Mouse (Mus musculus) cerebellum, adult 9-11 months (tissue): ENCODE data around the gene Hes3.

Source experiments
- DNase-seq: peaks from one replicate; pipeline ENCODE4 v3.0.0; 2022

Gene Hes3

GRCm38 (mm10) chr4:152291562-152291961 lies at the start of gene Hes3:
Gene Hes3, minus strand, starts transcription at chr4:152291662.
- no peak for DNase-seq

DNA sequence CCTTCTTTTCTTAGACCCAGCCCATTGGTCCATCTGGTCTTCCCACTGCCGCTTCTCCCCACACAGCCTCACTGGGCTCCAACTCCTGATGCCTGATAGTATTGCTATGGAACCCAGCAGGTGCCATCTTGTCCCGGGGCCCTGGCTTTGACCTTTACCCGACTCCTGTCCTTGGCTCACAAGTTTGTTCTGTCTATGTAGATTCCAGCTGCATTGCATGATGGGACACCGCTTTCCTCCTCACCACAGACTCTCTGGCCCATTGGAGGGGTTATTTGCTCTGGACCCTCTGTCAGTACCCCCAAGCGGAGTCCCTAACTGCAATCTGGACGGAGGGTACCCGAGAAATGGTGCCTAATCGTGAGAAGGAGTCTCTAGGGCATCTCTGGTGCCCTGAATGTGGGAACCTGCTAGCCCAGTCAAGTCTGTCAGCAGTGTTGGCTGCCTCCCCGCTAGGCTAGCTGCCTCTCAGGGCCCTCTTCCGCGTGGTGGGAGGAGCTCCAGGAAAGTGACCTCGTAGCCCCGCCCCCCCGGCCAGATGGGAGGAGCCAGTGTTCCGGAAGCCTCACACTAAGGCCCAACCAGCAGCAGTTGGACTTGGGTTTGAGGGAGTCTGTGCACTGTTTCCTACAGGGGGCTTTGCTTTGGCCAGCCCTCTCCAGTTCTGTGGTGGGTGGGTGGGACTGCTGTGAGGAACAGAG lies 49.3 kb upstream of the Hes3 start:
- no peak for DNase-seq

DNA sequence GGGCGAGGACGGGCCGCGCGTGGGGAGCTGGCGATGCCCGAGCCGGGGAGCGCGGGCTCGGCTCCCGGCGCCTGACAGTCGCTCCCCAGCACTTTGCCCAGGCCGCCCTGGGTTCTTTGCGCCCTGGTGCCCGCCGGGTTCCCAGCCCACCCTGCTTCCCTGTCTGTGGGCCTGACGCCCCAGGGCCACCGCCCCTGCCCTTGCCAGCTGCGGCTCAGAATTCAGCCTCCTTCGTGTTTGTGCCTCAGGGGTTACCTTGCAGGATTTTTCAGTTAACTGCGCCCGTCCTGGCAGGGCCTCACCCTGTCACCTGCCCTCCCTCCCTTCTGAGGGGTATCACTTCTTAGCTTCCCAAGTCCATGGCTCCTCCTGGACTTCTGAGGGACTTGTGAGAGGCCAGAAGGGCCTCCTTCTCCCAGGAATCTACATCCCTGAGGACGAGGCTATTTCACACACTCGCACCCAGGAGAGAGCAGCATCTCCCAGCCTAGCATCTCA lies 47.9 kb upstream of the Hes3 start:
- DNase-seq = no peak

- peak; percentile 71 for DNase-seq
Observed at GRCm38 (mm10) chr4:152338419-152339292, 47.2 kb upstream of the Hes3 start, which contains the start of gene Chd5. Gene Chd5, plus strand, starts transcription at chr4:152338651.

GRCm38 (mm10) chr4:152337772-152338171 lies 46.3 kb upstream of the Hes3 start:
- peak; percentile 52 for DNase-seq

- DNase-seq = no peak
Observed at GRCm38 (mm10) chr4:152333587-152333986, 42.1 kb upstream of the Hes3 start.

DNA sequence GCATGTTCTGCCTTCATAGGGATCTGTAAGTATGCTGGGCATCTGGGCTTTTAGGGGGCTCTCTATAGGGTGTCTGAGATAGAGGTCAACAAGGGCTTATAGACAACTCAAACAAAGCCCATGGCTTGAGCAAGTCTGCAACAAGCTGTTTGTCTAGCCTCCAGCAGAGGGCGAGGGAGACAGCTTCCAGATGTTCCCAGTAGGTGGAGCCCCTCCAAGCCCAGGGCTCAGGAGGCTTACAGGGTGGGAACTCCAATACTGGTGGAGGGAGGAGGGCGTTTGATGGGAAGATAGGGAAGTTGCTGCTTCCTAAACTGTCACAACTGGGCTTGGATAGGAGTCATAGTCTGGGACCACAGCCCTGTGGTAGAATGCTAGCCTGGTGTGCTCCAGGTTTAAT lies 41.5 kb upstream of the Hes3 start:
- DNase-seq = no peak

DNA sequence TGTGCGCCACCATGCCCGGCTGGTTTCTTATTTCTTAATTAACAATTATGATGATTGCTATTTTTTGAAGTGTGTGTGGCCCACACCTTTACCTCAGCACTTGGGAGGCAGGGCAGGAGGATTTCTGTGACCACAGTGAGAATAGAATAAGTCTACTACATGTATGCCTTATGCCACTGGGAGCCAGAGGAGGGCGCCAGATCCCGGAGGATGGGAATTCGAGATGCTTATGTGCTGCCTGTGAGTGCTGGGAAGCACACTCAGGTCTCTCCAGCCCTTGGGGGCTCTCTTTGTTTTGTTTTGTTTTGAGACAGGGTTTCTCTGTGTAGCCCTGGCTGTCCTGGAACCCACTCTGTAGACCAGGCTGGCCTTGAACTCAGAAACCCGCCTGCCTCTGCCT lies 37.2 kb upstream of the Hes3 start:
- DNase-seq = no peak

DNA sequence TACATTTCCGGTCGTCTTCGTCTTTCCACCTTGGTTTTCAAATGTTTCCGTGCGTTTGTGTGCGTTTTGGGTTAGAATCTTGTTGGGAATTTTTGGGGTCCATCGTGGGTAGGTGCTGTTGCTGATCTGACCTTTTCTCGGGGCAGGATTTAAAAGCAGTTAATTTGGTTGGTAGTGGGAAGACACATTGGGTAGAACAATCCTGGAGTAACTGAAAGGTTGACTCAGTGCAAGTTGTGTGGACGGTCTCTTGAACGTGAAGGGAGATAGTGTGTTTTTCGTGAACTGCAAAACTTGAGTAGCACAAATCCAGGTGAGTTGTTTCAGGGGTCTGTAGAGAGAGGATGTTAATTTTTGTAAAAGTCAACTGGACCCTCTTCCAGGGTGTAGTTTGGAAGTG lies 35.1 kb upstream of the Hes3 start:
- no peak for DNase-seq

- DNase-seq = peak; percentile 97
Observed at GRCm38 (mm10) chr4:152325574-152326411, 34.3 kb upstream of the Hes3 start, which contains the start of gene Rpl22. Gene Rpl22, plus strand, starts transcription at chr4:152325742.

GRCm38 (mm10) chr4:152324641-152325562 lies 33.4 kb upstream of the Hes3 start:
- peak; percentile 40 for DNase-seq

GRCm38 (mm10) chr4:152321464-152321863 lies 30.0 kb upstream of the Hes3 start:
- DNase-seq = no peak

DNA sequence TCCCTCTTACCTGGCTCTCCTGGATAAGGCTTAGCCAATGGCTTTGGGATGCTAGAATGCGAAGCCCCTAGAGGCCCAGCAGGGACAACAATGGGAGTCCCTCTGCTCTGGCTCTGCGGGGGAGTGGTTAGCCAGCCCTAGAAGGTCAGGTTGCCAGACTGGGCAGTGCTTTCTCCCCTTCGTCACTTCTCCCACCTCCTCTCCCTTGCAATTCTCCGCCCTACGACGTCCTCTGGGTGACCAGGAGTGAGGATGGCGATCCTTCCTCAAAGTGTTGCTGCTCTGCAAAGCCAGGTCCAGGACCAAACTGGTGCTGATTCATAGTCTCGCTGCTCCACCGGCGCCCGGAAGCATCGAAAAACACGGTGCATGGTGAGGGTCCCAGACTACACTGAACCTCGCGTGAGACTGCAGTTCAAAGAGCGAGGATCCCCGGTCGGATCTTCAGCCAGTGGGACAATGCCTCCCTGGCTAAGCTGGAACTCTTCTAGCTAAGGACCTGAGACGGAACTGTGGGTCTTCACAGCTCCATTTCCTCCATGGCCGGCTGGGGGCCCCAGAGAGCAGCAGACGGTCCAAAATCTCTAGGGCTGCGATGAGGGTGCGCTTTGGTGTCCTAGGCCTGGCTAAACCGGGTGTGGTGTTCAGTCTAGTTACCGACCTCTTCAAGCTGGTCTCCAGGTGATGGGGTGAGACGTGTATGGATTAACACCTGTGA lies 27.2 kb upstream of the Hes3 start, which contains the start of gene Rnf207:
Rnf207 (minus strand) TSS at position 477 of the 718 bp plus-strand sequence.
- DNase-seq = peak; percentile 55

DNA sequence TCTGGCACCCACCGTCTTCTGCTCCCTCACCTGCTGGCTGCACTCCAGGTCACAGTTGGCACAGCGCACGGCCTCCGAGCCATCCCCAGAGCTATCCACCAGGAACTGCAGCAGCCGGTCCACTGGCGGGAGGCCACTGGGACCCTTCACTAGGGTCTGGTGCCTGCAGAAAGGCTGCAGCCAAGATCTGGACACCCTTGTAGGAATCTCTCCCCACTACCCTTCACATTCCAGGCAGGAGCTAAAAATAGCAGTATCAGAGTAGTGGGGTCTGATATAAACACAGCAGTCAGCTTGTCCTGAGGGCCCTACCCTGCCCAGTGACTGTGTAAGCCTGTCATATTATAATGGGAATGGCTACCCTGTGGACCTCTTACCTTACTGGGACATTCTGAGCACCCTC lies 26.2 kb upstream of the Hes3 start:
- no peak for DNase-seq

- no peak for DNase-seq
Observed at GRCm38 (mm10) chr4:152315498-152316213, 24.2 kb upstream of the Hes3 start.

DNA sequence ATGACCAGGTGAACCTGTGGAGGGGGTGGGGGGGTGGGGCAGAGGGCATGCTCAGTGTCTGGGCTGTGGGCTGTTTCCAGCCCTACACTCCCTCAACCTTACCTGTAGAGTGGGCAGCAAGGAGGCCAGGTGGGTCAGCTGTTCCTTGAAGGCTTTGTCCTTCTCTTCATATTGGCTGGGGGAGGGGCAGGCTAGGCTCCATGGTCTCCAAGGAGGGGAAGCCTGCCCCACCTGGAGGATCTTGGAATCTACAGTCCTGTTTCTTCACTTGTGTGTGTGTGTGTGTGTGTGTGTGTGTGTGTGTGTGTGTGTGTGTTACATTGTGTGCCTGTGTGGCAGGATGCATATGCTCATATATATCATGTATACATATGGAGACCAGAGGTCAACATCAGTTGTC lies 22.5 kb upstream of the Hes3 start:
- no peak for DNase-seq

- DNase-seq = no peak
Observed at GRCm38 (mm10) chr4:152313211-152313632, 21.8 kb upstream of the Hes3 start.

GRCm38 (mm10) chr4:152312186-152312585 lies 20.7 kb upstream of the Hes3 start:
- no peak for DNase-seq

- no peak for DNase-seq
Observed at GRCm38 (mm10) chr4:152307542-152307941, 16.1 kb upstream of the Hes3 start.

DNA sequence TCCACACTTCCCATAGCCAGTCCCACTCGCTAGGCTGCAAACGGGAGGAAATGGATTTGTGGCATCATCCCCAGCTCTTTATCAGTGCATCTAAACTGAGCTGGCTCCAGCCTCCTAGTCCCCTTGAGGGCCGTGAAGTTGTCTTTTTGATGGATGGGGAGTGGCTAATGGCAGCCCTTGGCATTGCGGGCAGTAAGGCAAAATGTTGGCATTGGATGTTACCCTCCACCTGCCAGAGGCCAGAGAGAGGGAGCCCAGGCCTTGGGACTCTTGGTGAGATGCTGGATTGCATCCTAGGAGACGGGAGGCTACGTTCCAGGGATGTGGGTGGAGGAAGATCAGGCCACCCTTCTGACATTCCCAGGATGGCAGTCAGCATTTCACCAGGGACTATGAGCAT lies 14.5 kb upstream of the Hes3 start:
- DNase-seq = no peak
